8 mouse cellular contexts compared by ENCODE assay signal in the genomic region with DNA sequence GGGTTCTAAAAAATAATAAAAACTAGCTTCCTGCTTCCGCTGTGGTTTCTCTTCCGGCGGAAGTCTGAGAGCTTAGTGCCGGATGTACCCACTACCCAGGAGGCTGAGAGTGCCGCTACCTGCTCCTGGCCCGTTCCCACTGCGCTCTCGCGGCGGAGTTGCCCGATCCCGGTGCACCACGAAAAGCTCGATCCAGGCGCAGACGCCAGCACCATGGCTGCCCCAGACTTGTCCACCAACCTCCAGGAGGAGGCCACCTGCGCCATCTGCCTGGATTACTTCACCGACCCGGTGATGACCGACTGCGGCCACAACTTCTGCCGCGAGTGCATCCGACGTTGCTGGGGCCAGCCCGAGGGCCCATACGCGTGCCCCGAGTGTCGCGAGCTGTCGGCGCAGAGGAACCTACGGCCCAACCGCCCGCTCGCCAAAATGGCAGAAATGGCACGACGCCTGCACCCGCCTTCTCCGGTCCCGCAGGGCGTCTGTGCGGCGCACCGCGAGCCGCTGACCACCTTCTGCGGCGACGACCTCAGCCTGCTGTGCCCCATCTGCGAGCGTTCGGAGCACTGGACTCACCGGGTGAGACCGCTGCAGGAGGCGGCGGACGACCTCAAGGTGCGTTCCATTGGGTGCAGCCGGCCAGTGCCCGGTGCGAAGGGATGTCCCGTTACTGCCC. TPM values are rescaled to one million over a fixed set of nuclear protein-coding genes. Genes with fewer than 3 reads are reported as not detected.
DNase-seq lines count a peak whose midpoint lies in the region; ATAC-seq lines count a peak whose summit lies in the region.

A gene (plus strand): TSS at position 67 of the 679 bp plus-strand sequence.

- peak; percentile 72 for DNase-seq in NIH3T3 (ENCODE audit: low read depth)
- DNase-seq in cerebellum, adult 11 months, result peak; percentile 46
- DNase-seq in forelimb bud, embryonic 11.5 days (ENCODE audit: low read depth, low spot score), result peak; percentile 80
- DNase-seq in layer of hippocampus, postnatal 25 days (ENCODE audit: extremely low spot score in 1 of 2, low spot score in 1 of 2), result peak; percentile 49 to 58
- peak; percentile 63 to 68 for DNase-seq in lung, postnatal 4 days
- peak; percentile 65 to 69 for DNase-seq in right cerebral cortex, adult 2 months (ENCODE audit: low spot score in 2 of 2)
- DNase-seq in urinary bladder, postnatal 25 days (ENCODE audit: low spot score), result peak; percentile 55

- H3K36me3 ChIP-seq in hindbrain, embryonic 13.5 days, result peaks cover 19% of the 10 kb centered on the region

- peaks cover 61% of the 10 kb centered on the region for H3K4me1 ChIP-seq in hindbrain, embryonic 13.5 days (replicated peaks)

- peak within 1 kb of the TSS; percentile 99 for H3K4me3 ChIP-seq in hindbrain, embryonic 13.5 days

- peak; percentile 86 for ATAC-seq in hindbrain, embryonic 13.5 days (ENCODE audit: low FRiP score)

- peak within 1 kb of the TSS; percentile 83 for H3K27ac ChIP-seq in hindbrain, embryonic 13.5 days

- H3K9me3 ChIP-seq in hindbrain, embryonic 13.5 days, result no peaks in the 10 kb centered on the region

- no peaks in the 10 kb centered on the region for H3K27me3 ChIP-seq in hindbrain, embryonic 13.5 days

- peak within 1 kb of the TSS; percentile 100 for H3K4me2 ChIP-seq in hindbrain, embryonic 13.5 days

- H3K9ac ChIP-seq in hindbrain, embryonic 13.5 days, result peak within 1 kb of the TSS; percentile 93

- WGBS in hindbrain, embryonic 13.5 days, result under 1% methylated on average over 64 of the region's 64 CpGs

RNA-seq across cellular contexts. Expression of the gene that starts here (rescaled TPM):
- polyA plus RNA-seq in hindbrain, embryonic 13.5 days (2015; fragmentation: Nextera tagmentation; extraction: Ambion mirVana), result 20.8 and 21.8 TPM in 2 replicates
- 10 to 100 TPM; 26.2 to 29.7 TPM for total RNA-seq in layer of hippocampus, postnatal 25 days (2021)

Comparison
In these comparisons a context has a peak if more than half of its experiments do, and no peak if none do; other contexts are left out.
1. Peak in every context shown above with its lines: DNase-seq, ATAC-seq, H3K4me3 ChIP-seq and H3K27ac ChIP-seq.